Mouse (Mus musculus) brain, adult 2 months (tissue): ENCODE results near the gene Ccdc3.
A peak's percentile ranks its signal among the peaks of the same experiment; 100 is the strongest.

Source experiments
- DNase-seq: peaks from one replicate; pipeline ENCODE4 v3.0.0; 2011; ENCODE audit warnings: low read depth, low spot score

Ccdc3 gene

DNA sequence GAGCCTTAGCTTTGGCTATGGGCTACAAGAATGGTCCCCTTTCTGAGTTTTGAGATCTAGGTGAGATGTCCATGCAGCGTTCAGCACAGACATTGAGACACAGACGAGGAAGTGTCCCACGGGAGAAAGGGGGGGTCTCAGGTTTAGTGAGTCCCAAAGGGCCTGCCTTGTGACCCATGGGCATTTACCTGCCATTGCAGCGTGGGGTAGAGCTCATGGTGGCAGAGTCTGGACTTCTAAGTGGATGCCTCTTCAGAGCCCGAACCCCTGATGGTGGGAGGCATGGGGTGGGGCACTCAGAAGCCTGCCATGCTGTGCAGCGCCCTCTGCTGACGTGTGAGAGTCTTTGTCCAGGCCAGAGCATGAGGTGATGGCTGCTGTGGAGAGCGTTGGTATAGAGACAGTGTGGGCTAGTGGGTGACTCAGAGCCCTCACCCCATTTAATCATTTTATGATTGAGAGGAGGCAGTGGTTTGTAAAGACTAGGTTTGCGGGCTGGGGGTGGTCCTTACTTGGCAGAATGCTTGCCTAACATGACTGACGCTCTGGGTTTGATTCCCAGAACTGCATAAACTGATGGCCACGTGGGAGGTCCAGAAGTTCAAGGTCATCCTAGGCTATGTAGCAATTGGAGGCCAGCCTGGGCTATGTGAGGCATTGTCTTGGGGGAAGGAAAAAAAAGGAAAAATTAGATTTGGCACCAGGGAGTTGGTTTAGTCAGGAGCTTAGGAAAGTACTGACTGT, 23.6 kb downstream of the Ccdc3 start:
- DNase-seq = peak; percentile 19

DNA sequence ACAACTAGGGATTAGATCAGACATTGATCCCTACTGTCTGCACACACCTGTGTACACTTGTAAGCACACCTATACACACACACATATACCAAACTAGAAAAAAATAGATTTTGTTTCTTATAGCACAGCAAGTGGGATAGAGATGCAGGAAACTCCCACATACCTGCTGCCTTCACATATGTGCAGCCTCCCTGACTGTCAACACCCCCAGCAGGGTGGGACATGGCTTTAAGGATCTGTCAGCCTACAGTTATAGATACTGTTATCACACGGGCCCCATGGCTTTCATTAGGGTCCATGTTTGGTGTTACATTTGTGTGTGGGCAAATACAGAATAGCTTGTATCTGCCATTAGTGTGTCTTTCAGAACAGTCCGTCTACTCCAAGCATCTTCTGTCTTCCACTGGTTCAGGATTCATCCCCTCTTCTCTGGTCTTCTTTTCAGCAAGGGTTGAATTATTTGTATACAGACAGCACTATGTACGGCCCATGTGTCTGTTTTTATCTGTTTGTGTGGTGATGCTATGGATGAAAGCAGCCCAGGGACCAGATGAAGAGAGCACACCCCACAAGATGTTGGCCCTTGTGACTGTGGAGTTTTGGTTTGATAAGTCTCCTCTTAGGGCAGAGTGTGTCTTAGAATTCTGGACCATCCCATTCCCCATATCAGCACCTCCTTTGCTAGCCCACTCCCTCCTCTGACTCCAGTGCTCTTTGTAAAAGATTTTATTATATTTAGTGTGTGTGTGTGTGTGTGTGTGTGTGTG, 24.5 kb downstream of the Ccdc3 start:
- peak; percentile 78 for DNase-seq

DNA sequence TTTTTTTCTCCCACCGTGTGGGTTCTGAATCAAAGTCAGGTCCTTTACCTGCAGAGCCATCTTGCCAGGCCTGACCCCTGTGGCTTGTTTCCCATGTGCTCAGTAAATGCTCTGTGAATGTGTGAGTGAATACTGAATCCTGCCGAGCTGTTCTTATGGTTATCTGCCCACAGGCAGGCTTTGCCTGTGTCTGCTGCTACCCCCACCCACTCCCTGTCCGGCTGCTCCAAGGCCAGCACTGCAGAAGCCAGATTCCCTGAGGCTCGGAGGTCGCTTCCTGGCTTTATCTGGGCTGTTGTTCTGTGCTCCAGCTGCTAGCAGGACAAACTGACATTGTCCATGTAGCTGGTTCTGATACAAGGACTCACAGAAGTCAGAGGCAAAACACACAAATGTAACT, 25.2 kb downstream of the Ccdc3 start:
- no peak for DNase-seq

DNA sequence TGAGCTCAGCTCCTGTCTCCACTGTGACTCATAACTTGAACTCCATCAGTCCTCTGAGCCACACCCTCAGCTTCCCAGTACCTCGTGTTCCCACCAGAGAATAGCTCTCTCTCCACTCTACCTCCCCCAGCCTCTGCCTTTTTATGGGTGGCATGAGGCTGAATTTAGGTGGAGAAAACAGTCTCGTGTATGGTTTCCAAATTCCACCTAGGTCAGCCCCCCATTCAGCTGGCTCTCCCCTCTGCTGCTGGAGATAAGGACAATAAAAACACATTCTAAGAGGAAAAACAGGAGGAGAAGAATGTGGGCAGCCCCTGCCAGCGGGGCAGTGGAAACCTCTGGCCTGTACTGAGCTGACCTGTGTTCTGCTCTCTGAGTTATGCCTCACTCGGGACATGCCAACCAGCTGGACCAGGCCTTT, 28.4 kb downstream of the Ccdc3 start:
- peak; percentile 66 for DNase-seq

DNA sequence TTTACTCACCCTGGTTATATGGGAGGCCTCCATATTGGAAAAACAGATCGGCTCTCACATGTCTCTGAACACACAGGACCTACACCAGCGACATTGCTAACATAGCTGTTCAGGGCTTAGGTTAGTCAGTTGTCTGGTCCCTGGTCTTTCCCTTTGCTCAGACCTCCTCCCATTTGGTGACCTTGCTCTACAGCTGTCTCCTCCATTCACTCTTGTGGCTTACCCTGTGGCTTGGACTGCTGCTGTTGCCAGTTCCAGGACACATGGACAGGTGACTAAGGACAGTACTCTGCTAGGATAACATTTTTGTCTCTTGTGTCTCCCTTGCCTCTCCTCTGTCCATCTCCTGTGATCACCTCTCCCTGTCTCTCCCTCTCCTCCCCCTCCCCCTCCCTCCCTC, 29.2 kb downstream of the Ccdc3 start:
- no peak for DNase-seq

DNA sequence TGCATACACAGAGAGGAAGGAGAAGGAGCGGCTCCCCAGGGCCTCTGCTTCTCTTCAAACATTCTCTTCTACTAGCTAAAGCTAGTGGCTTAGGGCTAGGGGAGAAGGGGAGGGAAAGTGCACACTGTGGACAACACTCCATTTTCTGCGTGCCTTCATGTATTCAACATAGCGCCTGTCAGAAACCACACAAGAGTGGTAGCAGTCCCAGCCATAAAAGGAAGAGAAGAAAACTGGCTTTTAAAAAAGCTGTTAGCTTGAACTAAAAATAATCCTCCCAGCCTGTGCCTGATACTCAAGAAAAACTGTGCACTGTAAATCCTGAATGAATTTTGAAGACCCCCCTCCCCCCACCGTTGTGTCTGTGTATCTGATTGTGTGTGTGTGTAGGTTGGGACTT, 33.2 kb downstream of the Ccdc3 start:
- peak; percentile 54 for DNase-seq

DNA sequence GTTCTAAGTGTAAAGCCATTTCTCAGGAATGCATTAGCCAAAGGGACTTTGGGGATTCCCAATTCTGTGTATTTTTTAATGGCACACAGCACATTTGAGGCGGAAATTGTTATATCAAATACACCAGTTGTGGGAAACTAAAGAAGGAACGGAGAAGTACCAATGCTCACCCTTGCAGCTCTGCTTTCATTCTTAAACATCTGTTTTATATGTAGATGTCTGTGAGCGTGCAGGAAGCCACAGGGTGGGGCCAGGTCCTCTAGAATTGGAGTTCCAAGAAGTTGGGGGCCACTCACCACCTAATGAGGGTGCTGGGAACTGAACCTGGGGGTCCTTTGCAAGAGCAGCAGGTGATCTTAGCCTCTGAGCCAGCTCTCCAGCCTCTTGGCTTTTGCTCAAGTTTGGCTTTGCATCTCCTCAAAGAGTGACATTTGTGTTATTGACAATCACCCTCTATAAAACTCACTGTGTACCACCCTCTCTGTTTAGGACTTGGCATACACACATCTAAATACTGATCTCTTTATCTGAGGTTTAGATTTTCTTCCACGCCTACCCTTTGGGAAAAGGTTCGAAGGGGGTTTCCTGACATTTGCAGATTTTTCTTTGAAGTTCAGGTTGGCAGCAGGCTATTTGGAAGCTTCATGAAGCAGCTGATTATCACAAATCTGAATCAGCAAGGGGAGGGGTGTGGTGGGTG, 33.9 kb downstream of the Ccdc3 start:
- DNase-seq = no peak

DNA sequence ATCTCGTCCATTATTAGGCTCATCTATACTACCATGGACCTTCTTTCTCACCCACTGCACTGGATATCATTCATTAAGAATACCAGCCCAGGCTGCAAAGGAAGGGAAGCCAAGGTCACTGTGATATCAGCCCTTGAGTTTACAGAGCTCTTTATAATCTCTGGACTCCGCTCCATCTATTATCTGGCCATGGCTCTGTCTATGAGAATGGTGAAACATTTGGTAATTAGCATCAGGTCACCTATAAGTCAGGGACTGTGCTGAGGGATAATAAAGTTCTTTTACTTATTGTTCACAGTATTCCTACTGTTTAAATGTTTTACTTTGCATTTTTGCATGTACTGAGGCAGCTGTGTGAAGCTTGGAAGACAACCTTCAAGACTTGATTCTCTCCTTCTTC, 35.2 kb downstream of the Ccdc3 start:
- no peak for DNase-seq

DNA sequence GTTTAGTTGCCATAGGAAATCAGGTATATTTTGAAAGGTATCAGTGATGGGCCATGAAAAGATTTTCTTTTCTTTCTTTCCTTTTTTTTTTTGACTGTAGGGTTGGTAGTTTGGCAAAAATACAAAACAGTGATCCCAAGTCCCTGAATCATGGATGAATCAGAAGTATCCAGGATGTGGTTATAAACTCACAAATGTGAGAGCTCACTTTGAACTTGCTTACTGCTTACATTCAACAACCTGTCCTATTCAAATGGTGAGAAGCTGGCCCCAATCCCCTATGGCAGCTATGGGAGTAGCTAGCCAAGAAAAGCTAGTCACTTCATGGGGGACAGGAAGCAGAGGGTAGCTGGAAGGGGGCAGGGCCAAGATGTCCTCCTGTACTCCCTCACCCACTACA, 37.1 kb downstream of the Ccdc3 start:
- DNase-seq = no peak

DNA sequence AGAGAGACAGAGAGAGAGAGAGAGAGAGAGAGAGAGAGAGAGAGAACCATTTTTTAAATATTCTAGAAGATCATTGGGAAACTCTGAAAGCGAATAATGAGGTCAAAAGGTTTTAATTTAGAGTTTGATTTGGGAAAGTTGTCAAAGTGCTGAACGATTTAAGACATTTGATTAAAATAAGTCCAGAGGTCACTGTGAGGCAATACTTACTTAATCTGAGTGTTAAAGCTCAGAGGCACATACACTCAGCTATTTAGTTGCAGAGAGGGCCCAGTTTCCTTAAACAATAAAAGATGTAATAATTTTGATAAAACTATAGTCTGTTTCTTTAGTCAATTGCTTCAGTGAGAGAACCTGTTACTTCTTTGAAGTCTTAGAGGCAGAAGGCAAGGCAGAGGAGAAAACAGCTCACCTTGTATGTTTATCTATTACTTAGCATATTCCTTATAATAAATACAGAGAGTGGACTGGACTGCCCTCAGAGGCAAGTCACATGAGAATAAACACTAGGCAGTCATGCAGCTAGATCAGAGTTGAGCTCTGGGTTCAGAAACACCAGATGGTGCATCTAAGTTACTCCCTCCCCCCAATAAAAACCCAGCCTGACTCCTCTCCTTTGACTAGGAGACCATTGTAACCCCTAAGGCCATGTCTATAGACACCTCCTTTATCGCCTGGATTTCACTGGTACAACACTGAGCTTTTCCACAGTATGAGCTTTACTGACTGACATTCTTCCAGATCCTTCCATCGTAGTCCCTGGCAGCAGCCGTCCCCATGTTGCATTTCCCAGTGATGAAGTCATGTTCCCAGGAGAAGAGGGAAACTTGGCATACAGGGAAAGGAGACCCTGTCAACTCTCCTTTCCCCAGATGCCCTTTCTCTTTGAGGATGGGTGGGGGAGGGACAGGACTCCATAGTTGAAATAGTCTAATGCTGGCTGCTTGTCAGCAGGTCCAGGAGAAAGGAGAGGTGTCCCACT, 44.2 kb downstream of the Ccdc3 start:
- DNase-seq = no peak

DNA sequence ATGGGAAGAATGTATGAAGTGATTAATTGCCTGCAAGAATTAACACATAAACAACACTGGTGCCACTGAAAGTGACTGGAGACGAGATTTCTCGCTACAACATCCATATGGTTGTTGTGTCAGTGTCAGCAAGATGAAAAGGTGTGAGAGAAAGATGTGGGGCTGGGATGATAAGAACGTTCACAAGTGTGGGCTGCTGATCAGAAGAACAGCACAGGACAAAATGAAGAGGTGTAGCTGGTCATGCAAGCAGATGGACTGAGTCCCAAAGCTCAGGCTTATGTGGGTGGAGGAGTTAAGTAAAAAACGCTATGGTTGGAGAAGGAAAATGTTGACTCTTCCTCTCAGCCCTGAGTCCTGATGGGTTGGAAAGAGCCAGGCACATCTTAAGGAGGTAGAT, 46.6 kb downstream of the Ccdc3 start:
- peak; percentile 62 for DNase-seq

DNA sequence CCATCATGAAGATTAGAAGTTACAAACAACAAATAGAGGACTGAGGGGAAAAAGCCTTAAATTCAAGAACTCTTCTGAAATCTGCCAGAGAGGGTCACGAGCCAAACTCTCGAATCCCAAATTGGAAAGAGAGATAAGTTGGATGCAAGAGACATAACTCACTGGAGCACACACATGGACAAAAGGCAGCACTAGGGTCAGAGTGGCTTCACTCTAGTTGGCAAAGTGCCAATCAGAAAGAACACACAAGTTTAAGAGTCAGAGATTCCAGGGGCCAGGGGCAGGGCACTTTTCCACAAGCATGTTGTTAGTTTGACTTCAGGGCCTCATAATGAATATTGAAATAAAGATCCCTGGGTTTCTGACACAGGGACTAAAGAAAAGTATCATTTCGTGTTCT, 48.1 kb downstream of the Ccdc3 start:
- no peak for DNase-seq

DNA sequence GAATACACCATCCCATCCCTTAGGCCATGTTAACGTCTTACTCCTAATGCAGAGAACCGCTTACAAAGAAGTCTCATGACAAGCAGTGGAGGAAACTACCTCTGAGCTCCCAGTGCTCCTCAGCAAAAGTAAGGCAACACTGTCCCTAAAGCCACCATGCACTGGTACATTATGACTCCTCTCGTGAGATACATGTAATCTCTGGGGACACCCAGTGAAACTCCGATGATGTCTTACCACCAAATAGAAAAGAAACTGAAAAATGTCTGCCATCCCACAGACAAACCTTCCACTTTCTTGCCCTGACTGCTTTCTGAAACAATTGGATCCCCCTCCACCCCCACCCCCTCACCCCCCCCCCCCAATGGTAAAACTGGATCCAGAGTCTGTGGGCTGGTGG, 54.6 kb downstream of the Ccdc3 start:
- DNase-seq = no peak

DNA sequence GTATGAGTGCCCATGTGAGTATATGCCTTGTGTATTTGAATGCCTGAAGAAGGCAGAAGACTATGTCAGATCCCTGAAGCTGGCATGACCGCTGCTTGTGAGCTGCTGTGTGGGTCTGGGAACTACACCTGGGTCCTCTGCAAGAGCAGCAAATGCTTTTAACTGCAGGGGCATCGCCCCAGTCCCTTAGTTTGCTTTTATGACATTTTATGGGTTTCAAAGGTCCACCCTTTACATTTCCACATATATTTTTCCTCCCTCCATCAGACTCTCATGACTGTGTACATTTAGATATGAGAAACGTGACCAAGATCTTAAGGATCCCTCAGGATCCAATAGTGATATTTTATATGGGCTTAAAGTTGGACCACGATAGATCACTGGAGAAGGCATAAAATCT, 55.5 kb downstream of the Ccdc3 start:
- no peak for DNase-seq

DNA sequence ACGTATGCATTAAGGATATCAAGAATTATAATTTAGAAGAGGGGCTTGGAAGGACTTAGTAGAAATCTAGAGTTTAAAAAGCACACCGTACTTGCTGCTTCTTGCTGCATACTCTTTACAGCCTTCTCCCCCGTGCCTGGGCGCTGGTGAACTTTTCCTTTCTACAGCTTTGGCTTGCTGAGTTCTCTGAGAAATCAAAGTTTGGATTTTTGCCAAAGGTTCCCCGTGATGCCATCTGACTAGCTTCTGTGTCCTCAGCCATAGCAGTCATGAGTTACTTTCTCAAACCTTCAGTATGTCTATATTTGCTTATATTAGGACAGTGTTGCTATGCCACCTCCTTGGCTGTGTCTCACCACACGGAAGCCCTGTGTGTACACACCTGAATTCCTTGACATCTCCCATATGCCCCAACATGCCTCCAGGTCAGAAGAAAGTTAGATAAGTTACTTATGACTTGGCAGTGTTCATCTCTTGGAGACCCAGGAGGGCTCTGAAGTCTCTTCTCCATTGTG, 57.2 kb downstream of the Ccdc3 start:
- DNase-seq = peak; percentile 57

DNA sequence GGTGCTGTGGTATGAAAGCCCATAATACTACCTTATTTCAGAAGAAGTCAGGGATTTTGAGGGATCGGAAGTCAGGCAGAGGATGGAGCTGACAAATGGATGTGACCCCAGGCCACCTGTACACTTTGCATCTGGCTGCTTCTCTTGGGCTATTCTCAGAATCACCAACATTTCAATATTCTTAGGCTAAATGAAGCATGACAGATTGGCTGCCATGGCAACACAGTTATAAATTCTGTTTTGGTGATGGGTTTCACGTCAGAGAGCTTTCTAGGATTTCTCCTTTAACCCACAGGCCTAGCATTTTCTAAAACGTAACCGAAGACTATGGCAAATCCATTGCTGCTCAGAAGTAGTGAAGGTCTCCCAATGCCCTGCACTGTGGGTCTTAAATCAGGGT, 59.9 kb downstream of the Ccdc3 start:
- DNase-seq = peak; percentile 34

DNA sequence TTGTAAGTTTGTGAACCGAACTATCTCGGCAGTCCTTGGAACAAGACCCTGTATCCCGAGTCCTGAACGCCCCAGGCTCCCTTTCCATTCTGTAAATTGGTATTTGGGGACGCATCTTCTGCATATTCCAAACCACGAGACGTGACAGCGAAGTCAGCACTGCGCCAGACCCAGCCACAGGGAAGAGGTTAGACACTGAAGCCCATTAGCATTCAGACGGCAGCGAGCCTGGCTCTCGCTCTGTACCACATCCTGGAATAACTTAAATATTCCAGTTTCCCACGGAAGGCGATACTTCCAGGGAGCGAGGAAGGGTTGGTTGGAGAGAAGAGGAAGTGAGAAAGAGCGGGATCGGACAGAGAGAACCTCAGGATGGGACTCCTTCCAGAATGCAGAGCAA, 61.7 kb downstream of the Ccdc3 start:
- DNase-seq = no peak

DNA sequence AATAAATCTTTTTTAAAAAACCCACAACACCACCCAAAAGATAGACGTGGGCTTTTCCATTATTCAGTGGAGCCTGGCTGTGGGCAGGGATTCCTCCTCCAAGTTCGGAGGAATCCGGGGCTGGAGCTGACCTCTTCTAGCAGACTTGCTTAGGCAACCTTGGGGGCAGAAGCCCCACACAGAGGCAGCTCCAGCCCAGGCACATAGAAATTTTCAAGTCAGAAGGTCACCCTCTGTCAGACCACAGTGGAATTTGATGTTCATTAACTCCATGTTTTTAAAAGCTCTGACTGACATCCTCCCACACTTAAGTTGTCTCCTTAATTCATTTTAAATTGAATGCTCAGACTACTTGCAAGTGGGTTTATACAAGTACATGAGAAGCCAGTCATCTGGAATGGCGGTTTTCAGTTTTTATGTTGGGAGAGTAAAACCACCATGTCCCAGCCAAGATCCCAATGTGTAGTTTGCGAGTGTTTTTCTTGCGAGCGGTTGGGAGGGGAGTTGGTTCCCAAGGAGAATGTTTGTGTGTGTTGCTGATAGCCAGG, 63.3 kb downstream of the Ccdc3 start:
- no peak for DNase-seq

DNA sequence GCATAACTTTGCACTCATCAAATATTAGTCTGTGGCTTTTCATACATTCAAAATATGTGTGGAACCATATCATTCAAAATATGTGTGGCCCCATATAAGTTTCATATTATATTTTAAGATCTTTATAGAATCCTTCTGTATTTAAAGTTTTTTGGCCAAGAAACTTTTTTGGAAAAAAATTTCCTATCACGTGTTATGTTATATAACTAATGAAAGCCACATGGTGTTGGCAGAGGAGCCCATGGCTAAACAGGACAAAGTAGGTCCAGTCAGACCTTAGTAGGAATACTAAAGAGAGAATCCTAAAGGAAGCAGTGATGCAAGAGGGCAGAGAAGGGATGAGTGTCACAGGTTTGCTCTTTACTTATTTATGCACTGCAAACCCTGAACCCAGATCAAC, 65.6 kb downstream of the Ccdc3 start:
- DNase-seq = no peak

DNA sequence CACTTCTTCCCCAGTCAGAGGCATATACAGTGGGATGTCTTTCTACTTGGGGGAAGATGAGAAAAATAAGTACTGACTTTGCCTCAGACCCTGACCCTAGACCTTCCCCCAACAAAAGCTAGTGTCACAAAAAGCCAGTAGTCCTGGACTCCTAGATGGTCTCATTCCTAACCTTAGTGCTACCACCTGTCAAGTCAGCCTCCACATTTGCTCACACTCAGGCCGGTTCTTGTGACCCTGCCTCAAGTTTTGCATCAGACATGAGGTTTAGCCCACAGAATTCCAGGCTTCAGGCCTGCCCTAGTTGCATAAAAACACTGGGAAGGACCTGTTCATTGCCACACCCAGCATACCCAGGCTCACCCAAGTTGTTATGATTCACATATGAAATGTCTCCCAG, 67.4 kb downstream of the Ccdc3 start:
- no peak for DNase-seq

DNA sequence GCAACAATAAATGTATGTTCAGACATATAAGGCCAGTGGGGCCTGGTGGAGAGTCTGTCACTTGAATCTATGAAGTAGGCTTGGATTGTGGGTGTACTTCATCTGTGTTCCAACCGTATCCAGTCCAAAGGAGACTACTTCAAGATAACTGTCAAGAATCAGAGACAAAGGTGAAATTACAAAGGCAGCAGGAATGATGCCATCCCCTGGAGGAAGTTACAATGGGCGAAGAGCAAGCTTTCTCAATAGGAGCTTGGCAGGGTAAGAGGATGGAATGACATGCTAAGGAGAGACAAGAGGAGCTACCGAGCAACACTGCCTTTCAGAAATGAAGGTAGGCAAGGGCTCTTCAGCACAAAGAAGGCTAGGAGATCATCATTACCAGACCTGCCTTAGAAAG, 69.1 kb downstream of the Ccdc3 start:
- DNase-seq = no peak
